Mouse (Mus musculus): ENCODE data around the gene Cinp.

Gene Cinp

DNA sequence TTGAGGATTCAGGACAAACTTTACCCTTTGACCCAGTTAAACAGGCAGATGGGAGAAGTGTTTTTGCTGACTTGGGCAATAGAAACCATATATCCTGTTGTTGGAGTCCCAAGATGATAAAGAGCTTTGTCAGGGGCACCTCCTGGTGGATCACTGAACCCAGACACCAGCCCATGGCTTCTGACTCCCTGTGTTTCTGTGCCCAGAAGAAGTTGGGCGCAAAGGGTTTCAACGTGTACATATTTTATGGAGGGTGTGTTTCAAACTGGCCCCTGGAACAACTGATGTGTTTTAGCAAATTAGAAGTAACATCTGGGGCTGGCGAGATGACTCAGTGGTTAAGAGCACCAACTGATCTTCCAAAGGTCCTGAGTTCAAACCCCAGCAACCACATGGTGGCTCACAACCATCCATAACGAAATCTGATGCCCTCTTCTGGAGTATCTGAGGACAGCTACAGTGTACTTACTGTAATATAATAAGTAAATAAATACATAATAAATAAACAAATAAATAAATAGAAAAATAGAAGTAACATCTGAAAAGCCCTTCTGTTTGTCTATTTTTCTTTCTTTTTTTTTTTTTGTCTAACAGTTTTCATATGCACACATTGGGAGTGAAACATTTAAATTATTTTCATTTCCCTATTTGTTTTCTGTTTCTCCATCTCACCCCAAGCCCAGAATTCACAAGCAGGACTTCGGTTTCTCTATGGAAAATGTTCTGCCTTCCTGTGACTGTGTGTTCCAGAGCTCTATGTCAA is 47.0 kb downstream of the Cinp start:
- in situ Hi-C loops (cut with MboI; ENCODE audit: low pct_unique_long_range_greater_than_20kb in 1 of 2, low sequenced_read_pairs in 2 of 2, unreplicated experiment in 1 of 2): loop anchor here (5.0 to 10.0 kb wide), 5 partner anchors 107 to 427 kb away; partner anchors contain the start of genes Dync1h1 (in 1 of the 2) and Wdr20 (in 1 of the 2)

DNA sequence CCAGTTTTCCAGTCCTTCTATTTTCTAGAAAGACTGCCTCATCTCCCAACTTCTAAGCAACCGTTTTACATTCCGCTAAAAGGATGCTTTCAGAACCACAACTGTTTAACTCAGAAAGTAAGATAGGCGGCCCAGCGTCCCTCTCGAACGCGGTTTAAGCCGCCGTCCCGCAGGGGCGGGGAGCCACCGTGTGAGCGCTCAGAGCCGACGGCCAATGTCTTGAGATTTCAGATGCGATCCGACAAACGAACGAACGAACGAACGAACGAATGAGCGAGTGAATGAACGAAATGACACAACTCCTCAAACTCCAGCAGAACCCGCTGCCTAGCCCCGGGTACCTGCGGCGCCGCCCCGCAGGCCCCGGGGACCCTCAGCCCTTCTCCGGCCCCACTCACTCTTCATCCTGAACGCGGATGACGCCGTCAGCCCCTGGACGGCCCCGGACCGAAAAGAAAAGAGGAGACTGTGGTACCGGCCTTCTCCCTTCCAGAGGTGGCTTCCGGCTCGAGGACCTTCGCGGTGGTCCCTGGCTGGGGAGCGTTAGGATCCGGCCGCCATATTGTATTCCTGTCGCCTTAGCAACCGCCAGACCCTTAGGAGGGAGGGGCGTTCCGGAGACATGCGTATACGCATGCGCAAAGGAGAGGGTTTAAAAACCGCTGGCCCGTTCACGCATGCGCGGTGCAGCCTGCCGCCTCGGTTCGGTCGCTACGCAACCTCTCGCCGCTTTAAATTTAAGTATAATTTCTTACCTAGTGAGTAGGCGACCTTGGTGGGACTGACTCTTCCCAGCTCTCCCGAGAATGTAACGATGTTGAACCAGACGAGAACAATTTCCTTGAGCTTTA is 48.4 kb downstream of the Cinp start, which contains the start of gene Mok:
TSS of gene Mok (minus strand) at position 592 of the 851 bp plus-strand sequence.
- in situ Hi-C loops (cut with MboI; ENCODE audit: low pct_unique_long_range_greater_than_20kb in 1 of 2, low sequenced_read_pairs in 2 of 2, unreplicated experiment in 1 of 2): loop anchor here (5.0 to 10.0 kb wide), 5 partner anchors 106 to 426 kb away; partner anchors contain the start of genes Dync1h1 (in 1 of the 2) and Wdr20 (in 1 of the 2)

DNA sequence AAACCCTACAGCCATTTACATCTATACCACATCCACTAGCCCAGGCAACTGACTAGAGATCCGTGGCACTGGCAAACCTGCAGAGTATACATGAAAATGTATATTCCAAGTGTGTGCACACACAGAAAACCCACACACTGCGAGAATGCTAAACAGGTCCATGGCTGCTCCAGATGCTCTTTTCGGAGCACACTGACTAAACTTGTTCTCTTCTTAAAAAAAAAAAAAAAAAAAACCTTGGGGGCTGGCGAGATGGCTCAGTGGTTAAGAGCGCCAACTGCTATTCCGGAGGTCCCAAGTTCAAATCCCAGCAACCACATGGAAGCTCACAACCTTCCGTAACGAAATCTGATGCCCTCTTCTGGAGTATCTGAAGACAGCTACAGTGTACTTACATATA is 51.1 kb downstream of the Cinp start:
- in situ Hi-C loops (cut with MboI; ENCODE audit: low pct_unique_long_range_greater_than_20kb in 1 of 2, low sequenced_read_pairs in 2 of 2, unreplicated experiment in 1 of 2): loop anchor here (5.0 to 10.0 kb wide), 2 partner anchors 123 to 236 kb away; partner anchors contain the start of gene Dync1h1 (in 1 of the 2)

DNA sequence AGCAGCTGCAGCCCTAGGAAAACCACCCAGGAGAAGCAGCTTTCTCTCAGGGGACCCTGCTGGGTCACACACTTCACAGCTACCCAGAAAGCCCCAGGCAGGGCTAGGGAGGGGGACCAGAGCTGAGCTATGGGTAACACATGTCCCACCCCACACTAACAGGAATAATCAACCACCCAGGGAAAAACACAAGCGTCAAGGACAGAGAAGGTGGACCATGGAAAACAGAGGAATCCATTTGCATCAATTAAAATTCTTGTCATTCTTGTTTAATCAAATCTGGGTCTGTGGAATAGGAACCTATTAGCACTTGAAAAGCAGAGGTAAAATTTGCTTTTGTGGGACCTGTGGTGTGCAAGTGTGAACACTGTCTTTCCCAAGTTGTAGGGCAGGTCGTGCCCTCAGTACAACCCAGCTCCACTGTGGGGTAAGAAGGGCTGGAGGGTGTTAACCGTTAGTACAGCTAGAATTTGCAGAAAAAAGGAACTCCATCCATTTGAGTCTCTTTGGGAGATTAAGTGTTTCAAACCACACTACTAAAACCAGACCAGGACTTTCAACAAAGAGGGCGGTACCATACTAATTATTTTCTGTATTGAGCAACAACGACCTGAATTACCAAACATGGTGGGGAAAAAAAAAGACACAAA is 51.6 kb downstream of the Cinp start:
- in situ Hi-C loops (cut with MboI; ENCODE audit: low pct_unique_long_range_greater_than_20kb in 1 of 2, low sequenced_read_pairs in 2 of 2, unreplicated experiment in 1 of 2): loop anchor here (5.0 to 10.0 kb wide), 2 partner anchors 123 to 235 kb away; partner anchors contain the start of gene Dync1h1 (in 1 of the 2)

DNA sequence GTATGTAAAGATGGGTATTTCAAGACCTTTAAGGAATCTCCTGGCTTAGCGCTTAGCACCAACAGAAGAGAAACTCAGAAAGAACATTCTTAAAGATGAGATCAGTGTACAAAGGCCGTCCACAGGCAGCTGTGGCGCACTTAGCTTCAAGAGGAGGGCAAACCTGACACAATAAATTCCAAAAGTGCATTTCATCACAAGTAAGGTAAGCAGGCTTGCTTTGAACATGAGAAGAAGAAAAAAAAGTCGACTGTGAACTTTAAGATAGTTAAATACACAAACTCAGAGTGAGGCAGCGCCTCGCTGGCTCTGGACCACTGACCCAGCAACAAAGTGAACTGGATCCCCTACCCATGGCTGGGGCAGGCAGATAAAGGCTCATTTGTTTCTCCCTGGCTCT is 52.2 kb downstream of the Cinp start:
- in situ Hi-C loops (cut with MboI; ENCODE audit: low pct_unique_long_range_greater_than_20kb in 1 of 2, low sequenced_read_pairs in 2 of 2, unreplicated experiment in 1 of 2): loop anchor here (5.0 to 10.0 kb wide), 2 partner anchors 122 to 234 kb away; partner anchors contain the start of gene Dync1h1 (in 1 of the 2)

DNA sequence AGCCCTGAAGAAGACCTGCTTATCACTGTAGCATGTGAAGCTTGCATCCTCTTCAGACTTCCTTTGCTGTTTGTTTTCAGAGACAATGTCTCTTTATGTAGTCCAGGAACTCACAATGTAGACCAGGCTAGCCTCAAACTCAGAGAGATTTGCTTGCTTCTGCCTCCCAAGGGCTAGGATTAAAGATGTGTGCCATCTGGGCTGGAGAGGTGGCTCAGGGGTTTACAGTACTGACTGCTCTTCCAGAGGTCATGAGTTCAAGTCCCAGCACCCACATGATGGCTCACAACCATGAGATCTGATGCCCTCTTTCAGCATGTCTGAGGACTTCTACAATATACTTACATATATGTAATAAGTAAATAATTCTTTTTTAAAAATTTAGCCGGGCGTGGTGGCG is 53.8 kb downstream of the Cinp start:
- in situ Hi-C loops (cut with MboI; ENCODE audit: low pct_unique_long_range_greater_than_20kb in 1 of 2, low sequenced_read_pairs in 2 of 2, unreplicated experiment in 1 of 2): loop anchor here (5.0 to 10.0 kb wide), 2 partner anchors 120 to 233 kb away; partner anchors contain the start of gene Dync1h1 (in 1 of the 2)

DNA sequence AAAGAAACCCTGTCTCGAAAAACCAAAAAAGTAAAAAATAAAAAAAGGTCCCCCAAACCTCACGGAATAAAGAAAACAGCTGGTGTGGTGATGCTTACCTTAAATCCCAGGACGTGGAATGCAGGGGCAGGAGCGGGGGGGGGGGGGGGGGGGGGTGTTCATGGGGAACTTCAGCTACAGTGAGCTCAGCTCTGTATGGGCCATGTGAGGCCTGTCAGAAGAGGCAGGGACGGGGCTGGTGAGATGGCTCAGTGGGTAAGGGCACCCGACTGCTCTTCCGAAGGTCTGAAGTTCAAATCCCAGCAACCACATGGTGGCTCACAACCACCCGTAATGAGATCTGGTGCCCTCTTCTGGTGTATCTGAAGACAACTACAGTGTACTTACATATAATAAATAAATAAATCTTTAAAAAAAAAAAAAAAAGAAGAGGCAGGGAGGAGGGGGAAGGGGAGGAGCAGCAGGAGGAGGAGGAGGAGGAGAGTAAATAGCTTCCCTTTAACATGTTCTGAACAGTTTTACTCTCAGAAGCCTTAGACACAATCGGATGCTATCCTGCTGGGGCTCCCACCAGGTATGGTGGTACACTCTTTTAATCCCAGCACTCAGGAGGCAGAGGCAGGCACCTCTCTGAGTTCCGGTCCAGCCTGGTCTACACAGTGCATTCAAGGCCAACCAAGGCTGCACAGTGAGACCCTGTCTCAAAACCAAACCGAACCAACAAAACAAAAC is 58.5 kb downstream of the Cinp start:
- in situ Hi-C loops (cut with MboI; ENCODE audit: low pct_unique_long_range_greater_than_20kb in 1 of 2, low sequenced_read_pairs in 2 of 2, unreplicated experiment in 1 of 2): loop anchor here in 1 of 2 experiments (10.0 kb wide), 1 partner anchor 116 kb away; no protein-coding TSS in a partner anchor

DNA sequence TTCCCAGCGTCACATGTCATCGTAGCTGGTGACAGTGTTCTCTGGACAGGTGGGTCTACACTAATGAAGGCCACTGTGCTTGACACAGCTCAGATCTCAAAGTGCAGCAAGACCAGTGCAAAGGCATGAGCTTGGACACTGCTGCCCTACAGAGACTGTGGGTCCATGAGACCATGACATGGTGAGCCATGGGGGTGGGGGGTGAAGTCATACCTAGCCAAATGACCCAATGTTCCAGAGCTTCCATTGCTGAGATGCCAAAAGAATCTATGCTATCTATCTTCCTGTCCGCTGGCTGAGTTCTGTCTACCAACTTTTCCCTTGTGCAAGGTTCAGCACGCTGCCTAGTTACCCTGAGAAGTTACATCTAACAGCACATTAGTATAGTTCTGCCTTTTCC is 60.0 kb downstream of the Cinp start:
- in situ Hi-C loops (cut with MboI; ENCODE audit: low pct_unique_long_range_greater_than_20kb in 1 of 2, low sequenced_read_pairs in 2 of 2, unreplicated experiment in 1 of 2): no loop called here

All from mouse embryonic stem cell (cell line).